Mouse (Mus musculus) lung, adult 10 weeks (tissue): ENCODE measurements around the gene Klhdc1. TPM values are rescaled to one million over a fixed set of nuclear protein-coding genes. Genes with fewer than 3 reads are reported as not detected.

Experiments used
- polyA plus RNA-seq: library from polyadenylated mRNA; stranded (reverse); fragments of 350-450 nt; fragmentation: Illumina TruSeq; extraction: RNeasy Lipid Tissue Mini Kit (QIAGEN cat#74804); gene quantifications from one replicate; pipeline ENCODE4 v1.2.3, GENCODE M21; 2014; ENCODE audit warnings: low read depth, low replicate concordance; ENCODE audit not compliant: insufficient read depth

The Klhdc1 gene
- polyA plus RNA-seq: 4.4 TPM

GRCm38 (mm10) chr12:69240876-69241275, at the start of gene Klhdc1:
Klhdc1 (plus strand) TSS chr12:69241176.

GRCm38 (mm10) chr12:69196444-69197377, 44.3 kb upstream of the Klhdc1 start, which contains the start of gene Gm49383:
Gm49383 (minus strand) TSS chr12:69197104.

GRCm38 (mm10) chr12:69198164-69198535, 42.8 kb upstream of the Klhdc1 start, which contains the start of gene Dnaaf2:
Dnaaf2 (minus strand) TSS chr12:69198429.

GRCm38 (mm10) chr12:69204052-69204833, 36.7 kb upstream of the Klhdc1 start, which contains the start of gene Gm49384:
Gm49384 (minus strand) TSS chr12:69204267.

GRCm38 (mm10) chr12:69227776-69228466, 13.1 kb upstream of the Klhdc1 start, which contains the start of gene Pole2:
Pole2 (minus strand) TSS chr12:69228195.

GRCm38 (mm10) chr12:69296511-69297410, 55.8 kb downstream of the Klhdc1 start, which contains the start of gene Klhdc2:
Klhdc2 (plus strand) TSS chr12:69296681.

Other genes starting within 250 kb of the Klhdc1 start
- 4,130 TPM for gene Rps29, start 82.0 kb upstream of the Klhdc1 start, polyA plus RNA-seq
- not detected for gene Lrr1, start 72.4 kb upstream of the Klhdc1 start, polyA plus RNA-seq
- gene Rpl36al, start 57.1 kb upstream of the Klhdc1 start, polyA plus RNA-seq: 653 TPM
- 28.4 TPM for gene Mgat2, start 57.0 kb upstream of the Klhdc1 start, polyA plus RNA-seq
- 3.7 TPM for gene Gm49383, start 44.1 kb upstream of the Klhdc1 start, polyA plus RNA-seq
- gene Dnaaf2, start 42.7 kb upstream of the Klhdc1 start, polyA plus RNA-seq: 2.9 TPM
- 3.7 TPM for gene Gm49384, start 36.9 kb upstream of the Klhdc1 start, polyA plus RNA-seq
- 2.4 TPM for gene Pole2, start 13.0 kb upstream of the Klhdc1 start, polyA plus RNA-seq
- 38.0 TPM for gene Klhdc2, start 55.5 kb downstream of the Klhdc1 start, polyA plus RNA-seq
- 11.5 TPM for gene Nemf, start 116.0 kb downstream of the Klhdc1 start, polyA plus RNA-seq
- gene Arf6, start 131.0 kb downstream of the Klhdc1 start, polyA plus RNA-seq: 57.8 TPM
- not detected for gene Gm9887, start 131.3 kb downstream of the Klhdc1 start, polyA plus RNA-seq